Mouse (Mus musculus): ENCODE data around the gene Art3. TPM values are rescaled to one million over a fixed set of nuclear protein-coding genes. Genes with fewer than 3 reads are reported as not detected.

Art3 gene
- polyA plus RNA-seq, 1 experiment from 2014 or later = 65.5 TPM

DNA sequence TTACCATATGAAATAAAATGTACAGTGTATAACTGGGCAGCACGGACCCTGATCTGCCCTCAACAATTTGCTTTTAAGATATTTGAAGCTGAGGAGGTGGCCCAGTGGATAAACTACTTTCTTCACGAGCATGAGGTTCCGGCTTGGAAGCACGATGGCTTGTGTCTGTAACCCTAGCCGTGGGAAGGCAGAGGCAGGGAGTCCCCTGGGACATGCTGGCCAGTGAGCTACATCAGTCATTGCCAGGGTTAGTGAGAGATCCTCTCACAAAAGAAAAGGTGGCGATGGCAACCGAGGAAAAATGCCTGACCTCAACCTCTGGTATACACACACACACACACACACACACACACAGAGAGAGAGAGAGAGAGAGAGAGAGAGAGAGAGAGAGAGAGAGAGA lies 52.1 kb downstream of the Art3 start:
- no peak overlapping the region for H3K9ac ChIP-seq

DNA sequence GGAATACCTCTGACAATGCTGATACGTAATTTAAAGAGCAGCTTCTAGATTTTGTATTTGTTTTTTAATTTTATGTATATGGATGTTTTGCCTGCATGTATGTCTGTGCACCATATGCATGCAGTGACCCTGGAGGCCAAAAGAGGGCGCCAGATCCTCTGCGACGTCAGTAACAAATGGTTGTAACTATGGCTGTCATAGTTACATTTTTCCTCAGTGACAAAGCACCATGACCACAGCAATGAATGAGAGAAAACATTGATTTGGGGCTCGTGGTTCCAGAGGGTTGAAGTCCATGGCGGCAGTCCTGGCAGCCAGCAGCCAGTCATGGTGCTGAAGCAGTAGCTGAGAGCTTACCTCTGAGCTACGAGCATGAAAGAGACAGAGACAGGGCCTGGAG lies 53.2 kb downstream of the Art3 start:
- WGBS = 61% methylated on average over 7 of the region's 7 CpGs
- H3K27ac ChIP-seq = no peak overlapping the region
- H3K4me1 ChIP-seq (replicated peaks) = peaks cover 34% of the 10 kb centered on the region
- no peak overlapping the region for H3K9ac ChIP-seq
- no peak for ATAC-seq (replicated peaks; ENCODE audit: insufficient number of reproducible peaks, insufficient read depth, low FRiP score, low read depth)
- no peak overlapping the region for H3K4me2 ChIP-seq
- H3K4me3 ChIP-seq = no peak overlapping the region
- H3K9me3 ChIP-seq (replicated peaks) = no peaks in the 10 kb centered on the region
- H3K27me3 ChIP-seq = 0 out of 2 replicates have a peak, but pooled peaks cover 3% of the 10 kb centered on the region
- H3K36me3 ChIP-seq = no peaks in the 10 kb centered on the region

More for the DNA sequence above, 52.1 kb downstream of the Art3 start:
- Histone ChIP-seq H3K36me3 (no peaks in the 10 kb centered on the region), H3K4me1 (replicated peaks) (peaks cover 25% of the 10 kb centered on the region), H3K27me3 (no peaks in the 10 kb centered on the region), H3K4me3 (no peak overlapping the region), H3K9me3 (replicated peaks) (no peaks in the 10 kb centered on the region), H3K27ac (no peak overlapping the region), H3K4me2 (no peak overlapping the region)
- 48% methylated on average over 7 of the region's 7 CpGs for WGBS
- no peak for ATAC-seq (replicated peaks; ENCODE audit: insufficient number of reproducible peaks, insufficient read depth, low FRiP score, low read depth)

DNA sequence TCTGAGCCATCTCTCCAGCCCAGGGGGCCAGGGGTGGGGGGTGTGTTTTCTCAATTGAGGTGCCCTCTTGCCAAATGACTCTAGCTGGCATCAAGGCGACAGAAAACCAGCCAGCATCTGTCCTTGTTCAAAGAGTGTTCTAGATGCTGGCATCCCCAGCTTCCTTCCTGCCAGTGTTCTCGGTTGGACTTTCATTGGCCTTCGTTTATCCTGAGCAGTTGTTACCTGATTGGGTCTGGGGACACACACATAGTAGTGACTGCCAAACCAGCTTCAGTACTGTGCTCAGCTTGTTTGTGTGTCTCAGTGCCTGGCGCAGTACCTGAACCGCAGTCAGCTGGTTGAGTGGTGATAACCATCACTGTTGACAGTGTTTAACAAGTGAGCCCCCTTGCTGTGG lies 54.5 kb downstream of the Art3 start:
- WGBS = 72% methylated on average over 5 of the region's 5 CpGs
- peak overlapping the region; percentile 87 for H3K27ac ChIP-seq

DNA sequence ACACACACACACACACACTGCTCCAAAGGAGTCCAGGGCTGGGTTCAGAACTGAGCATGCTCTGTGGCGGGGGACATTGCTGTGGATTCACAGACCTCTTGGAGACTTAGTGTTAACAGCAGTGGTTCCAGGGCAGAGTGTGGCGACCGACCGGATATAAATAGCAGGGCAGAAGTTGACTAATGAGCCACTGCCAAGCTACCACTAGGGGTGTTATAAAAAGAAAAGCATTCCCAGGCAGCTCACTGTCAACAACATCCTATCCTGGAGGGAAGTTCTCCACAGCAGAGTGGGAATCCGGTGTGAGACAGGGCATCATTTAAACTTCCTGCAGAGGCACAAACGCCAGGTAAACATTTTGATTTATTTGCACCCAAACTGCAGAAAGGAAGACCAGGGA lies 55.0 kb downstream of the Art3 start:
- Histone ChIP-seq H3K27me3 (peaks cover 8% of the 10 kb centered on the region; the same call in 1 of the 2 replicates), H3K4me3 (peak overlapping the region; percentile 24), H3K4me1 (replicated peaks) (peaks cover 52% of the 10 kb centered on the region), H3K9ac (no peak overlapping the region), H3K36me3 (no peaks in the 10 kb centered on the region), H3K4me2 (peak overlapping the region; percentile 59), H3K9me3 (replicated peaks) (no peaks in the 10 kb centered on the region), H3K27ac (peak overlapping the region; percentile 87)
- ATAC-seq (replicated peaks; ENCODE audit: insufficient number of reproducible peaks, insufficient read depth, low FRiP score, low read depth) = peak; percentile 79
- WGBS = 16% methylated on average over 6 of the region's 6 CpGs

More for the DNA sequence above, 54.5 kb downstream of the Art3 start:
- peak; percentile 11; the same call in 1 of the 2 replicates for ATAC-seq (replicated peaks; ENCODE audit: insufficient number of reproducible peaks, insufficient read depth, low FRiP score, low read depth)
- Histone ChIP-seq H3K9ac (no peak overlapping the region), H3K9me3 (replicated peaks) (no peaks in the 10 kb centered on the region), H3K27me3 (0 out of 2 replicates have a peak, but pooled peaks cover 3% of the 10 kb centered on the region), H3K4me3 (no peak overlapping the region), H3K36me3 (no peaks in the 10 kb centered on the region), H3K4me1 (replicated peaks) (peaks cover 46% of the 10 kb centered on the region), H3K4me2 (no peak overlapping the region)

DNA sequence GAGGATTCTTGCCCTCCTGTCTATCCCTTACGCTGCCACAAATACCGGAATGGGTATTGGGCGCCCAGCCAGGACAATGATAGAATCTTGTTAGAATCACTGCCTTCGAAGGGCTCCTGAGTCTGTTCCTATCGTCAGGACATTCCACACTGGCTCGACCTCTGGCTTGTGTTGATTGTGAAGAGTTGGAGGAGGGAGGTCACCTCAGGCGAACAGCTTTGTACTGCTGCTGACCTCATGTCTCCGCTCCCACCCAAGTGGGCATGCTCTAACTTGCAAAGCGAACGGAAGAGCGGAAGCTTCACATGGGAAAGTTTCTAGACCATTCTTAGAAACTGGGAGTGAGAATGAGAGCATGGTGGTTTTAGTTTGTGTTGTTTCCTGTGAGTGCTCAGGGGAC lies 55.8 kb downstream of the Art3 start:
- peak; percentile 65 for ATAC-seq (replicated peaks; ENCODE audit: insufficient number of reproducible peaks, insufficient read depth, low FRiP score, low read depth)
- peak overlapping the region; percentile 59 for H3K4me2 ChIP-seq
- peak overlapping the region; percentile 87 for H3K27ac ChIP-seq
- peaks cover 59% of the 10 kb centered on the region for H3K4me1 ChIP-seq (replicated peaks)
- H3K36me3 ChIP-seq = no peaks in the 10 kb centered on the region
- 19% methylated on average over 11 of the region's 11 CpGs for WGBS
- H3K4me3 ChIP-seq = peak overlapping the region; percentile 24
- peaks cover 15% of the 10 kb centered on the region; the same call in 1 of the 2 replicates for H3K27me3 ChIP-seq
- no peaks in the 10 kb centered on the region for H3K9me3 ChIP-seq (replicated peaks)
- H3K9ac ChIP-seq = 0 out of 2 replicates have a peak overlapping the region, but pooled peaks have one; percentile 14

DNA sequence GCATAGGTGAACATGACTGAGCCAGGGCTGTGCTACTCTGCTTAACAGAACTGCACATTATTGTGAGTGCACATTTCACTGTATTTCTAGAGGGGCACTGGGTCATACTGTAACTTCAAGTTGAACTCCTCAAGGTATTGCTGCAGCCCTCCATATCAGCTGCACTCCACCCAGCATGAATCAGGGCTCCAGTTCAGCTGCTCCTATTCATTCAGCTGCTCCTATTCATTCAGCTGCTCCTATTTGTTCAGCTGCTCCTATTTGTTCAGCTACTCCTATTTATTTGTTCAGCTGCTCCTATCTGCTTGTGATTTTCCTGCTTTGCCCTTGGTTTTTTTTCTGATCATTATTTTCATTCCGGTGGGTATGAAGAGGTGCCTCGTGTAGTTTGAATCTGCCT lies 58.4 kb downstream of the Art3 start:
- Histone ChIP-seq H3K9ac (no peak overlapping the region), H3K36me3 (no peaks in the 10 kb centered on the region), H3K9me3 (replicated peaks) (no peaks in the 10 kb centered on the region), H3K4me3 (no peak overlapping the region), H3K27me3 (peaks cover 19% of the 10 kb centered on the region; the same call in 1 of the 2 replicates), H3K27ac (peak overlapping the region; percentile 83; the same call in 1 of the 2 replicates), H3K4me1 (replicated peaks) (peaks cover 64% of the 10 kb centered on the region), H3K4me2 (peak overlapping the region; percentile 42)
- WGBS = 67% methylated on average over 2 of the region's 2 CpGs
- ATAC-seq (replicated peaks; ENCODE audit: insufficient number of reproducible peaks, insufficient read depth, low FRiP score, low read depth) = no peak

DNA sequence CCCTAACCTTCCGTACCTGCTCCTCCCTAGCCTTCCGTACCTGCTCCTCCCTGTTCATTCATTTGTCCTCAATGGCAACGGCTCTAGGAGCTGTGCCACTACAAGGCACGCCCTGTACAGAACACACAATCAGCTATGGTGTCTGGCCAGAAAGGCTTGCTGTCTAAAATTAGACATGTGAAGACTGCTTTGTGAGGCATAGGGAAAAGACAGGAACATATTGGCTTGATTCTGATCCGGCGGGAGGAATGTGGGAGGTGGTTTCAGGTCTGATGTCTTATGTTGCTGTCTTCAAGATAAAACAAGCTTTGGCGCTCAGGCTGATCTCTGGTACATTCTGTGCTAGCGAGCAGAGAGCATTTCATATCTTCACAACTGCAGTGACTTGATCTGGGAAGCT lies 59.0 kb downstream of the Art3 start:
- Histone ChIP-seq H3K4me3 (0 out of 2 replicates have a peak overlapping the region, but pooled peaks have one; percentile 1), H3K27ac (peak overlapping the region; percentile 83), H3K36me3 (no peaks in the 10 kb centered on the region), H3K27me3 (peaks cover 19% of the 10 kb centered on the region; the same call in 1 of the 2 replicates), H3K4me2 (peak overlapping the region; percentile 42), H3K4me1 (replicated peaks) (peaks cover 64% of the 10 kb centered on the region), H3K9me3 (replicated peaks) (no peaks in the 10 kb centered on the region), H3K9ac (no peak overlapping the region)
- no peak for ATAC-seq (replicated peaks; ENCODE audit: insufficient number of reproducible peaks, insufficient read depth, low FRiP score, low read depth)
- 29% methylated on average over 8 of the region's 8 CpGs for WGBS

DNA sequence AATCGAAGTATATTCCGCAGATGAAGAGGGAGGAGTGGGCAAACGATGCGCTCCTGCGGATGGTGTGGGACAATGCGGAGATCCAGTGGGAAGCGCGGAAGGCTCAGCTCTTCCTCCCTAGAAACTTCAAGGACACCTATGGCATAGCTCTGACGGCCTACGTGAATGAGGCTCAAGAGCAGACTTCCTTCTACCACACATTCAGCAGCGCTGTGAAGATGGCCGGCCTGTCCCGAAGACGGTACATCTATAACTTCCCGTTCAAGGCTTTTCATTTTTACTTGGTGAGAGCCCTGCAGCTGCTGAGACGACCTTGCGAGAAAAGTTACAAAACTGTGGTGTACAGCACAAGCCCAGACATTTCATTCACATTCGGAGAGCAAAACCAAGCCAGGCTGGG lies 60.9 kb downstream of the Art3 start:
- Histone ChIP-seq H3K9ac (no peak overlapping the region), H3K4me1 (replicated peaks) (peaks cover 49% of the 10 kb centered on the region)
- 41% methylated on average over 18 of the region's 18 CpGs for WGBS

DNA sequence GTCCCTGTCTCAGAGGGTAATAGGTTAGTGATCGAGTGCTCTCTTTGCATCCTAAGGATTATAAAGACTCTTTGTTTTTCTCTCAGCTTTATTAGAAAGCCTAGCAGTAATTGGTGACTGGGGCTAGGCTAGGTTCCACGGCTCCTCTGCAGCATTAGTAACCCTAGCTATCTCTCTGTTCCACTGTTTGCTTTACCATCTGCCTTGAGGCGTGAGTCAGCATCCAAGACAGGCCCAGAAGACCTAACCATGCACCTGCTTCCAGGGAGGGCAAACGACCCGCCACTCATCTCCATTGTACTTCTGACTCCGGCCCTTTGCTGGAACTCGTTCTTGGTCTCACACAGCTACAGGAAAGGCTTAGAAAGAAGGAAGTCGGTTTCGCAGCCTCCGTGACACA lies 62.2 kb downstream of the Art3 start:
- Histone ChIP-seq H3K9me3 (replicated peaks) (no peaks in the 10 kb centered on the region), H3K4me1 (replicated peaks) (peaks cover 44% of the 10 kb centered on the region), H3K27ac (no peak overlapping the region), H3K4me2 (no peak overlapping the region), H3K9ac (no peak overlapping the region), H3K4me3 (no peak overlapping the region), H3K27me3 (peaks cover 19% of the 10 kb centered on the region; the same call in 1 of the 2 replicates), H3K36me3 (no peaks in the 10 kb centered on the region)
- ATAC-seq (replicated peaks; ENCODE audit: insufficient number of reproducible peaks, insufficient read depth, low FRiP score, low read depth) = no peak
- WGBS = 66% methylated on average over 10 of the region's 10 CpGs

More for the DNA sequence above, 60.9 kb downstream of the Art3 start:
- H3K9me3 ChIP-seq (replicated peaks) = no peaks in the 10 kb centered on the region
- no peak for ATAC-seq (replicated peaks; ENCODE audit: insufficient number of reproducible peaks, insufficient read depth, low FRiP score, low read depth)
- peaks cover 19% of the 10 kb centered on the region; the same call in 1 of the 2 replicates for H3K27me3 ChIP-seq
- peak overlapping the region; percentile 32 for H3K4me3 ChIP-seq
- no peaks in the 10 kb centered on the region for H3K36me3 ChIP-seq
- no peak overlapping the region for H3K27ac ChIP-seq
- H3K4me2 ChIP-seq = peak overlapping the region; percentile 53

DNA sequence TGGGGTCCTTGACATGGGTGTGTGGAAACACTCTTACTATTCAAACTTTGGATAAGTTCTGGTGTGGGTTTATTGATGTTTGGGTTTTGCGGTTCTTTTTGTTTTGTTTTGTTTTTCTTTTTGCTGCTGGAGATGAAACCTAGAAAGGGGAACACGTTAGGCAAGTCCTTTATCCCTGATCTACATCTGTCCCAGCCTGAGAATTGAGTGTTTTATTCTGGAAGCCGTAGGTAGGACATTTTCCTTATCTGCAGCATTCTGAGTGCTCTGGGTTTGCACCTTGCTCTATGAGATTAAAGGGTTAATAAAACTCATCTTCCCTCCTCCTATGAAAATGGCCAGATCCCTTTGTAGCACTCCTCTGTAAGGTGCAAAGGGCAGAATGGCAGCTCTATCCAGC lies 64.1 kb downstream of the Art3 start:
- Histone ChIP-seq H3K9ac (no peak overlapping the region), H3K9me3 (replicated peaks) (no peaks in the 10 kb centered on the region), H3K4me1 (replicated peaks) (peaks cover 26% of the 10 kb centered on the region), H3K36me3 (no peaks in the 10 kb centered on the region), H3K27me3 (peaks cover 16% of the 10 kb centered on the region; the same call in 1 of the 2 replicates), H3K4me3 (no peak overlapping the region), H3K4me2 (no peak overlapping the region), H3K27ac (0 out of 2 replicates have a peak overlapping the region, but pooled peaks have one; percentile 9)
- ATAC-seq (replicated peaks; ENCODE audit: insufficient number of reproducible peaks, insufficient read depth, low FRiP score, low read depth) = no peak
- 81% methylated on average over 3 of the region's 3 CpGs for WGBS

DNA sequence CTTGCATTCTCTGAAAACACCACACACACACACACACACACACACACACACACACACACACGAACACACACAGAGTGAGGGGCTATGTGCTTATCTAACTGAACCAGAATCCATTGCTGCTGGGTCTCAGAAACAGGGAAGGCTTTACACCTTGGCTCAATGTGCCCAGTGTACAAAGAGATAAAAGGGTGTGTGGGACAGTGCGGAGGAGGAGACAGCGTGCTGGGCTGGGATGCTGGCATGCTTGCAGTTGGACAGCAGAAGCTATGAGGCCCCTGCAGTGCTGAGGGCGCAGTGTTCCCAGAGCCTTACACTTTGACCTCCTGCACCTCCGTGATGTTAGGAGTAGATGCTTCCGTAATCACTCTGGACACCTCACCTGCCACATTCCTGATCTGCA lies 64.8 kb downstream of the Art3 start:
- peaks cover 19% of the 10 kb centered on the region for H3K4me1 ChIP-seq (replicated peaks)
- WGBS = 62% methylated on average over 6 of the region's 6 CpGs
- H3K4me3 ChIP-seq = no peak overlapping the region
- H3K4me2 ChIP-seq = no peak overlapping the region
- no peak for ATAC-seq (replicated peaks; ENCODE audit: insufficient number of reproducible peaks, insufficient read depth, low FRiP score, low read depth)
- no peaks in the 10 kb centered on the region for H3K9me3 ChIP-seq (replicated peaks)
- no peak overlapping the region for H3K27ac ChIP-seq
- H3K9ac ChIP-seq = no peak overlapping the region
- no peaks in the 10 kb centered on the region for H3K36me3 ChIP-seq
- H3K27me3 ChIP-seq = peaks cover 13% of the 10 kb centered on the region; the same call in 1 of the 2 replicates

DNA sequence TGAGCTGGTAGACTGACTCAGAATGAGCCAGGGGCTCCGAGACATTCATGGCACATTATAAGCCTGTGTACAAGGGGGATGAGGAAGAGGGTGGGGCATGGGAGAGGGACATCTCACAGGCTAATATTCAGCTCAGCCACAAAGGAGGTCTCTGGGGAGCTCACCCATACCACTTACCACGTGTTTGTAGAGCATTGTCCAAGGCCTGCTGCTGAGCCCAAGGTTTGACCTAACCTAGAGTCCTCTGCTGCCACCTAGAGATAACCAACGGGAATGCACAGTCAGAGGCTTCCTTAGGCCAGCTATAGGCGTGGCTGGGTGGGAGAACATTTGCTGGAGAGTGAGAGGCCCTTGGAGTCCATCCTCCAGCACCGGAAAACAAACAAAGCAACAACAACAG lies 66.5 kb downstream of the Art3 start:
- no peak overlapping the region for H3K27ac ChIP-seq
- no peaks in the 10 kb centered on the region for H3K36me3 ChIP-seq
- H3K27me3 ChIP-seq = peaks cover 5% of the 10 kb centered on the region; the same call in 1 of the 2 replicates
- peaks cover 5% of the 10 kb centered on the region for H3K4me1 ChIP-seq (replicated peaks)
- peak; percentile 64 for ATAC-seq (replicated peaks; ENCODE audit: insufficient number of reproducible peaks, insufficient read depth, low FRiP score, low read depth)
- H3K9me3 ChIP-seq (replicated peaks) = no peaks in the 10 kb centered on the region
- H3K4me2 ChIP-seq = no peak overlapping the region
- WGBS = 19% methylated on average over 5 of the region's 5 CpGs
- no peak overlapping the region for H3K4me3 ChIP-seq
- H3K9ac ChIP-seq = no peak overlapping the region

All from heart, embryonic 15.5 days (tissue).